Mouse (Mus musculus) embryo, embryonic 9.5 days (tissue): ENCODE results near the gene Nudcd3.
"Not testable (repeated sequence)": the region's sequence is repeated elsewhere in the genome, so short reads cannot be mapped to it uniquely, and the experiment has no call there.

Experiments
- DNase-seq: peaks from one replicate; pipeline ENCODE4 v3.0.0-alpha.2; 2017; ENCODE audit errors: extremely low spot score

Gene Nudcd3

GRCm38 (mm10) chr11:6123605-6124120, 76.6 kb downstream of the Nudcd3 start:
- DNase-seq, result no peak

- no peak for DNase-seq
Measured at GRCm38 (mm10) chr11:6122631-6123030, 77.6 kb downstream of the Nudcd3 start.

GRCm38 (mm10) chr11:6120596-6120995, 79.6 kb downstream of the Nudcd3 start:
- DNase-seq, result no peak

GRCm38 (mm10) chr11:6120001-6120400, 80.2 kb downstream of the Nudcd3 start:
- no peak for DNase-seq

- DNase-seq, result no peak
Measured at GRCm38 (mm10) chr11:6119312-6119711, 80.9 kb downstream of the Nudcd3 start.

- no peak for DNase-seq
Measured at GRCm38 (mm10) chr11:6117956-6118355, 82.3 kb downstream of the Nudcd3 start.

GRCm38 (mm10) chr11:6111734-6112484, 88.3 kb downstream of the Nudcd3 start:
- DNase-seq, result no peak

- DNase-seq, result no peak
Measured at GRCm38 (mm10) chr11:6109990-6110389, 90.2 kb downstream of the Nudcd3 start.

GRCm38 (mm10) chr11:6108296-6108695, 91.9 kb downstream of the Nudcd3 start:
- no peak for DNase-seq

- no peak for DNase-seq
Measured at GRCm38 (mm10) chr11:6107722-6108121, 92.5 kb downstream of the Nudcd3 start.

- DNase-seq, result no peak
Measured at GRCm38 (mm10) chr11:6104734-6105133, 95.5 kb downstream of the Nudcd3 start.

GRCm38 (mm10) chr11:6096637-6097036, 103.6 kb downstream of the Nudcd3 start:
- not testable (repeated sequence) for DNase-seq

GRCm38 (mm10) chr11:6086991-6087390, 113.2 kb downstream of the Nudcd3 start:
- no peak for DNase-seq

GRCm38 (mm10) chr11:6078737-6079136, 121.5 kb downstream of the Nudcd3 start:
- no peak for DNase-seq

- no peak for DNase-seq
Measured at GRCm38 (mm10) chr11:6075618-6076066, 124.6 kb downstream of the Nudcd3 start.

- peak; percentile 21 for DNase-seq
Measured at GRCm38 (mm10) chr11:6068181-6068957, 131.8 kb downstream of the Nudcd3 start.

GRCm38 (mm10) chr11:6067160-6067559, 133.1 kb downstream of the Nudcd3 start:
- no peak for DNase-seq

GRCm38 (mm10) chr11:6066176-6066575, 134.0 kb downstream of the Nudcd3 start, which contains the start of gene Camk2b:
Gene Camk2b, minus strand, starts transcription at chr11:6066362.
- DNase-seq, result no peak

- DNase-seq, result no peak
Measured at GRCm38 (mm10) chr11:6065551-6066121, 134.6 kb downstream of the Nudcd3 start.

GRCm38 (mm10) chr11:6065046-6065521, 135.1 kb downstream of the Nudcd3 start:
- peak; percentile 15 for DNase-seq

GRCm38 (mm10) chr11:6064215-6065045, 135.8 kb downstream of the Nudcd3 start:
- no peak for DNase-seq
